Mouse (Mus musculus) layer of hippocampus, adult 2 months (tissue): Measurements from ENCODE around the gene Wdr83os. TPM values are rescaled to one million over a fixed set of nuclear protein-coding genes. Genes with fewer than 3 reads are reported as not detected.
A peak's percentile ranks its signal among the peaks of the same experiment; 100 is the strongest.

ENCODE experiments used
- DNase-seq, 2 experiments: peaks; one replicate each; pipeline ENCODE4 v3.0.0; 2022; ENCODE audit warnings: low spot score in 2 of 2
- H3K27ac ChIP-seq: fragments of 200-600 bp; 2 replicates; pipeline ENCODE4 v1.8.1; 2022
- H3K4me3 ChIP-seq: fragments of 200-600 bp; 2 replicates; pipeline ENCODE4 v1.8.1; 2022; ENCODE audit warnings: mild to moderate bottlenecking
- CTCF ChIP-seq: fragments of 200-600 bp; conservative IDR thresholded peaks from 2 replicates; pipeline ENCODE4 v1.8.1; 2022; ENCODE audit warnings: antibody characterized with exemption, mild to moderate bottlenecking, moderate library complexity
- long read RNA-seq, 2 experiments: library from polyadenylated mRNA; stranded (forward); transcript quantifications; one replicate each; pipeline ENCODE4 v2.0.0; 2021; ENCODE audit warnings: borderline mapping rate in 2 of 2
- total RNA-seq, 2 experiments: library from RNA; stranded (reverse); gene quantifications; 2 replicates each; pipeline ENCODE4 v1.2.3; 2021

Gene Wdr83os
- 10 to 100 TPM; 60.8 to 66.3 TPM for total RNA-seq
- long read RNA-seq, experiment 1, transcript Wdr83os-201 (4 exons, 922 nt): major isoform, 19 of 25 reads
- long read RNA-seq, experiment 1, transcript Wdr83os-203 (3 exons, 798 nt): minor isoform, 6 of 25 reads
- long read RNA-seq, experiment 1, partial matches to known transcripts: 0 of 25 reads
- long read RNA-seq, experiment 1, other reads (novel, unspliced or antisense): 0 of 25 reads
- long read RNA-seq, experiment 2, transcript Wdr83os-201 (4 exons, 922 nt): major isoform, 46 of 59 reads
- long read RNA-seq, experiment 2, transcript Wdr83os-203 (3 exons, 798 nt): minor isoform, 10 of 59 reads
- long read RNA-seq, experiment 2, partial matches to known transcripts: 1 of 59 reads
- long read RNA-seq, experiment 2, other reads (novel, unspliced or antisense): 2 of 59 reads

DNA sequence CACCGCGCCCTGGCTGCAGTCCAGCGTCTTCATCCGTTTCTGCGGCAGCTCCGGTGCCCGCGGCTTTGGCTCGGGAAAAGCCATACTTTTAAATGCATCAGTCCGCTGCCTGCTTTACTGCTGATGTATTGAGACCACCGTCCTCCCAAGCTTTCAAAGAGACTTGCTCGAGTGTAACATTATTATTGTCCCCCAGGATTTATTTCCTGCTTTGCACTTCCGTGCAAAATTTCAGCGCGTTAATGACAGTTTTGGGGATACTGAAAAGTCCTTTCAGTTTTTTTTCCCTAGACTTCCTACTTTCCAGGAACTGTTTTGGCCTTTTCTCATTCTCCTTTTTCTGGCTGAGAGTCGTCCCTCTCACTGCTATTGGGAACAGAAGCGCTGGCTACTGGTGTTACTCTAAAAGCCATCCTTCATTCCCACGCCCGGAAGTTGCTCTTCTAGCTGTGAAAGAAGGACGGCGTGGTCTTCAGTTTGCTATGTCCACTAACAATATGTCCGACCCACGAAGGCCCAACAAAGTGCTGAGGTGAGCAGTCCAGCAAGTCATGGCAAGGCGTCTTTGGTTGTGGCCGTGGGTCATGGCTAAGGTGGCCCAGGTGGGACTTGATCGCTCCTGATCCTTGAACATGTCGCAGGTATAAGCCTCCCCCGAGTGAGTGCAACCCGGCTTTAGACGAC lies at the start of gene Wdr83os:
Gene Wdr83os (plus strand): TSS at position 209 of the 684 bp plus-strand sequence.
- H3K27ac ChIP-seq: peak within 1 kb of the TSS; percentile 95
- DNase-seq: peak in 1 of 2 experiments; percentile 57
- H3K4me3 ChIP-seq: peak within 1 kb of the TSS; percentile 94
- no peak for TF ChIP-seq CTCF

GRCm38 (mm10) chr8:85032622-85033311 lies 47.8 kb upstream of the Wdr83os start:
- H3K27ac ChIP-seq: no peak overlapping the region
- no peak overlapping the region for H3K4me3 ChIP-seq
- no peak for TF ChIP-seq CTCF
- no peak for DNase-seq

GRCm38 (mm10) chr8:85033867-85034266 lies 46.7 kb upstream of the Wdr83os start:
- Histone ChIP-seq H3K27ac (no peak overlapping the region), H3K4me3 (no peak overlapping the region)
- DNase-seq: no peak
- no peak for TF ChIP-seq CTCF

DNA sequence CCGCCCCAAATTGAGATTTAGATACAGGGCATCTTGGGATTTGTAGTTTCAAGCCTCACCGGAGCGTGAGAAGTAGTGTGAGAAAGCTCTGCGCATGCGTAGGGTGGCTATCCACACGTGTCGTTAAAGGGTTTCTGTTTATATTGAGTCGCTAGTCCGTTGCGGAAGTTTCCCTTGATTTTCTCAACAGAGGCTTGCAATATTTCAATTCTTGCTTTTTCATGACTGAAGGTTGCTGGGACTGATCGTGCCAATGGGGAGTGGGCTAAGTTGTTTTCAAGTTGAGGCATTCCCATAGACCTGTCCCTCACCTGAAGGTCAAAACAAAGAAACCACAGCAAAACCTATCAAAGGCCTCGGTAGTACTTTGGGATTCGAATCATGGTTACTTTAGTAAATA lies 45.8 kb upstream of the Wdr83os start:
- TF ChIP-seq CTCF: no peak
- Histone ChIP-seq H3K4me3 (peak overlapping the region; percentile 75), H3K27ac (peak overlapping the region; percentile 99)
- peak; percentile 63 to 70 for DNase-seq

GRCm38 (mm10) chr8:85035165-85035727 lies 45.3 kb upstream of the Wdr83os start:
- TF ChIP-seq CTCF: no peak
- Histone ChIP-seq H3K4me3 (peak overlapping the region; percentile 75), H3K27ac (peak overlapping the region; percentile 99)
- DNase-seq: no peak

DNA sequence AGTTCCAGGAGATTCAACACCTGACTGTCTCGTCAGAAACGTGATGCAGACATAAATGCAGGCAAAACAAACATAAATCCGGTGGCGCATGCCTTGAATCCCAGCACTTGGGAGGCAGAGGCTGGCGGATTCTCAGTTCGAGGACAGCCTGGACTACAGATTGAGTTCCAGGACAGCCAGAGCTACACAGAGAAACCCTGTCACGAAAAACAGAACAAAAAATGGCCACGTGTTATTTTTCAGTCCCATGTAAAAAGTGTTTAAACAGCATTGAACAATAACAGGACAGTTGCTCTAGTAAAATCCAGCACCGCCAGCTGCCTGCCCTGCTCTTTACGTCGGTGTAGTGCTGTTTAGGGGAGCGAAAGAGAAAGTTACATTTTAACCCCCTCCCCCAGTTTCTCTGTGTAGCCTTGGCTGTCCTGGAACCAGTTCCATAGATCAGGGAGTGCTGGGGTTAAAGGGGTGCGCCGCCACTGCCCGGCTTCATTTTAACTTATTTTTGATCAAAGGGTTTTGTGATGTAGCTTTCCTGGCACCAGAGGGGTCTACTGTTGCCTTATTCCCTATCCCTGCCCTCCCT lies 44.7 kb upstream of the Wdr83os start:
- no peak for DNase-seq
- peak overlapping the region; percentile 75 for H3K4me3 ChIP-seq
- peak overlapping the region; percentile 99 for H3K27ac ChIP-seq
- no peak for TF ChIP-seq CTCF

DNA sequence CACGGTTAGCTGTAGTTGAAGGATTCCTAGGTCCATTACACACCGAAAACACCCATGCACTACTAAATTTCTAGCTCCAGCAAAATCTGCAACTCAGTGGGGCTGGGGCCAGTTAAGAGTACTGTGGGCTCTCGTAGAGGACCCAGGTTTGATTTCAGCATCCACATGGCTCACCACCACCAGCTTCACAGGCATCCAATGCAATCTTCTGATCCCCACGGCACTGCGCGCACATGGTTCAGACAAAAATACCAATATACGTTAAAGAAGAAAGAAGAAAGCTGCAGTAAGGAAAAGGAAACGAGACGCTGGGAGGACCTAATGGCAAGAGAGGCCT lies 44.2 kb upstream of the Wdr83os start:
- no peak for DNase-seq
- Histone ChIP-seq H3K27ac (peak overlapping the region; percentile 99), H3K4me3 (peak overlapping the region; percentile 75)
- no peak for TF ChIP-seq CTCF

DNA sequence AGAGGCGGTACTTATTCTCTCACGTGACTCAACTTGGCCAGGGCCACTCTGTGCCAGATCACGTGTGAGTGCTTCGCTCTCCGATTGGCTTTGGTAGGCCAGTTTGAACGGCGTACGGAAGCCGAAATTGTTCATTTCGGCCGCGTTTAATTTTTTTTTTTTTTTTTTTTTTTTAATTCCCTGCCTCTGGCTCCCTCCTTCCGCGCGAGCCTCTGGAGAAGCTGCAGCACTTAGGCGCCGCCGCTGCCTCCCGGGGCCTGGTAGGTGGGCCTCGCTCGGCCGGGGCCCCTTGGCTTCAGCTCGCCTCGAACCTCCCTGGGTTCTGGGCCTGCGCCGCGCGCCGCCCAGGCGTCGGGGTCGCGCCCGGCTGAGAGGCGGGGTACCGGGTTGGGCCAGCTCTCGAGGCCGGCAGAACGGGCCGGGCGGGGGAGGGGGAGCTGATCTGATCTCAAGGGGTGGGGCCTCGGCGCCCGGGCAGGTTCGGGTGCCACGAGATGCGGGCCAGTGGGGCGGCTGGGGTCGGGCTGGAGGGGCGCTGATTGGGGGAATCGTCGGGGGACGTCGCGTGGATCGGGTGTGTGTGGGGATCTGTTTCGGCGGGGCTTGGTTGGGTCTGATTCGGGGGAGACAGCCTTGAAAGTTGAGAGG lies 43.7 kb upstream of the Wdr83os start, which contains the start of gene Tnpo2:
Gene Tnpo2 (plus strand): TSS at position 198 of the 648 bp plus-strand sequence.
- peak; percentile 87 to 94 for DNase-seq
- peak within 1 kb of the TSS; percentile 75 for H3K4me3 ChIP-seq
- H3K27ac ChIP-seq: peak within 1 kb of the TSS; percentile 99
- no peak for TF ChIP-seq CTCF

- no peak for DNase-seq
- Histone ChIP-seq H3K27ac (peak overlapping the region; percentile 99), H3K4me3 (peak overlapping the region; percentile 75)
- no peak for TF ChIP-seq CTCF
These were observed 43.2 kb upstream of the Wdr83os start for GRCm38 (mm10) chr8:85037366-85037680.

GRCm38 (mm10) chr8:85037681-85038531 lies 42.6 kb upstream of the Wdr83os start:
- peak in 1 of 2 experiments; percentile 48 for DNase-seq
- H3K4me3 ChIP-seq: peak overlapping the region; percentile 75
- TF ChIP-seq CTCF: no peak
- peak overlapping the region; percentile 99 for H3K27ac ChIP-seq

DNA sequence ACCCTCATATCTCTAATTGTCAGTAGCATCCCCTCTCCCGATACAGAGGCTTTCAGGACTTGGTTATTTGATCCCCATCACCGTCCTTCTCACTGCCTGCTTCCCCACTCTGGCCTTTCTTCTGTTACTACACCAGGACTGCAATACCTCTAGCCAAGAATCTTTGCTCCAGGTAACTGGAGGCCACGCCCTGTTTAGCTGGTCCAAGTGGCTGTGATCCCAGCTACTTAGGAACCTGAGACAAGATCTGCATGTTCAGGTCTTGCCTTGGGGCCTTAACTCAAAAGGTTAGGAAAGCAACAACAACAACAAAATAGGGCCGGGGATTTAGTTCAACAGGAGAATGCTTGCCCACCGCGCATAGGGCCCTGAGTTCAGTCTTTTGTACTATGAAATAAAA lies 36.9 kb upstream of the Wdr83os start:
- no peak for TF ChIP-seq CTCF
- Histone ChIP-seq H3K27ac (no peak overlapping the region), H3K4me3 (no peak overlapping the region)
- DNase-seq: no peak
